Mouse (Mus musculus): ENCODE data around the gene Rsl24d1. TPM values are rescaled to one million over a fixed set of nuclear protein-coding genes. Genes with fewer than 3 reads are reported as not detected.

Gene Rsl24d1
- 78.3 and 81.8 TPM in 2 replicates for polyA plus RNA-seq (2015; fragmentation: Nextera tagmentation; extraction: Ambion mirVana)

DNA sequence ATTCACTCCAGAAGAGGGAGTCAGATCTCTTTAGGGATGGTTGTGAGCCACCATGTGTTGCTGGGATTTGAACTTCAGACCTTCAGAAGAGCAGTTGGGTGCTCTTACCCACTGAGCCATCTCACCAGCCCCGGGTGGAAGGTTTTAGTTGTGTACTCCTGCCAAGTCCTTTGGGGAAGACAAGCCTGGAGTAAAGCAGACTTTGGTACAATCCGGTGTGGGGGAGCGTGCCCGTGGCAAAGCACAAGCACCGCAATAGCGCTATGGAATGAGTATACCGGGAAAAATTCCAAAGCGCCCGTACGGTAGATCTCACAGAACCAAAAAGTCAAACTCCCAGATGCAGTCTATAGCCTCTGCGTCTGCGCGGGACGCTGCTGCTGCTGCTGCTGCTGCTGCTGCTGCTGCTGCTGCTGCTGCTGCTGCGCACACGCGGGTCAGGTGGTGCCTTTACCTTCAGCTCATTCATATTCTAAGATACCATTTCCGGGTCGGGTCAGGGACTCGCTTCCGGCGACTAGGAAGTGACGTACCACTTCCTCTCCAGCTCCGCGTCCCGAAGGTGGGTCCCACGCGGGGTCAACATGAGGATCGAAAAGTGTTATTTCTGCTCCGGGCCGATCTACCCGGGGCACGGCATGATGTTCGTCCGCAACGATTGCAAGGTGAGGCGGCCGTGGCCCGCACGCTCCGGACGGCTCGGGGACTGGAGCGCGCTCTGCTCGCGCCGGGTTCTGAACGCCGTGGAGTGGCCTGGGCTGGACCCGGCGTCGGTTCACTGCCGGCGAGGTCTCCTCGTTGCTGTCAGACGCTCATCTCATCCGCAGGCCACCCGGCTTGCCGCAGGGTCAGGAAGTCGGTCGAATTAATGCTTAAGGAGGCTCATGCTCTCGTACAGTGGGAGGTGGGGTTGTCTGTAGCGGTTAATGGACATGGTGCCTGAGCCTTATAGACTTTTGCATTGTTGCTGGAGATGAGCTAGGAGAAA is at the start of gene Rsl24d1:
Gene Rsl24d1, plus strand, starts transcription at position 508 of the 988 bp plus-strand sequence.

GRCm38 (mm10) chr9:73101536-73101935 is 11.7 kb upstream of the Rsl24d1 start, which contains the start of gene Khdc3:
Gene Khdc3 (plus strand): TSS chr9:73101836.

DNA sequence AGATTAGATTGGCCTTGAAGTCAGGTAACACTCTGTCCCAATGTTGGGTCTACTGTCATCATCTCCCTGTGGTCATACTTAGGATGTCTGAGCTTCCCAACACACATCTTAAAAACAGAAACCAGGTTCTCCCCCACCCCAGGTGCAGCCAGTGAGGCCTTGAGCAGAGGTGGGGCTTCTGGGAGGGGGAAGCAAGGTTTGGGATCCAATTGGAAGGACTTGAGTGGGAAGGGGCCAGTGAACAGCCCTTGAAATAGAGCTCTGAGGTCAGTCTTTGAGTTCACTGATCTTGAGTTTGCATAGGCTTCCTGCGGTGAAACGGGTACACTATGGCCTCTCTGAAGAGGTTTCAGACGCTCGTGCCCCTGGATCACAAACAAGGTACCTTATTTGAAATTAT is 11.0 kb upstream of the Rsl24d1 start, which contains the start of gene Gm20509:
Gene Gm20509, plus strand, starts transcription at position 290 of the 400 bp plus-strand sequence.

Other genes starting within 250 kb of the Rsl24d1 start
- gene Pygo1, start 187.8 kb upstream of the Rsl24d1 start, polyA plus RNA-seq (2015; fragmentation: Nextera tagmentation; extraction: Ambion mirVana), result 0.70 and 0.99 TPM in 2 replicates
- gene Dyx1c1, start 154.6 kb upstream of the Rsl24d1 start, polyA plus RNA-seq (2015; fragmentation: Nextera tagmentation; extraction: Ambion mirVana), result 0.47 and 0.52 TPM in 2 replicates
- not detected in 2 replicates for gene Gm44503, start 154.6 kb upstream of the Rsl24d1 start, polyA plus RNA-seq (2015; fragmentation: Nextera tagmentation; extraction: Ambion mirVana)
- gene Ccpg1os, start 128.0 kb upstream of the Rsl24d1 start, polyA plus RNA-seq (2015; fragmentation: Nextera tagmentation; extraction: Ambion mirVana), result 5.4 TPM in 2 replicates
- gene Ccpg1, start 128.0 kb upstream of the Rsl24d1 start, polyA plus RNA-seq (2015; fragmentation: Nextera tagmentation; extraction: Ambion mirVana), result 23.4 and 28.8 TPM in 2 replicates
- 5.5 TPM in 2 replicates for gene Pigb, start 73.0 kb upstream of the Rsl24d1 start, polyA plus RNA-seq (2015; fragmentation: Nextera tagmentation; extraction: Ambion mirVana)
- 11.1 and 15.8 TPM in 2 replicates for gene Rab27a, start 68.6 kb upstream of the Rsl24d1 start, polyA plus RNA-seq (2015; fragmentation: Nextera tagmentation; extraction: Ambion mirVana)
- gene Khdc3, start 11.6 kb upstream of the Rsl24d1 start, polyA plus RNA-seq (2015; fragmentation: Nextera tagmentation; extraction: Ambion mirVana), result 0.20 and 0.29 TPM in 2 replicates
- not detected in 2 replicates for gene Gm20509, start 11.0 kb upstream of the Rsl24d1 start, polyA plus RNA-seq (2015; fragmentation: Nextera tagmentation; extraction: Ambion mirVana)